ENCODE assay signal across 18 mouse cellular contexts in the genomic region with DNA sequence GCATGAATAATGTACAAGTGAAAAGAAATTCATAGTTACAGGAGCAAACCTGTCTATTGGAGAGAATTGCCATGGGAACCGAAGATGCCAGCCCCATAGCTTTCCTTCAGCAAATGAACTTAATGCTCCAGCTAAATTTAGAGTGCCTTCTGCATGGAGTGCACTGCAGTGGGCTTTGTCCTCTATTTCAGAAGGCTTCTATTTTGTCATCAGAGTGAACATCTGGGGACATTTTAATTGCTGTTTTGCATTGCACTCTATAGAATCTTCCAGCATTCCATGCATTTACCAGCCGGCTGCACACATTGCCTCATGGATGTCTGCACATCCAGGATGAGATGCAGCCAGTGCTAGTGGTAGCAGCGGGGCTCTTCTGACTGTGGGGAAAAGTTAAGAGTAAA.
DNase-seq lines count a peak whose midpoint lies in the region; ATAC-seq and TF ChIP-seq lines count a peak whose summit lies in the region.
"Had no signal": no experiment of that assay in that cellular context is flagged by ENCODE, and none has a peak within 500 bp of the region (broad histone marks: within the 10 kb centered on the region; RNA-seq: fewer than 3 reads in every experiment).

No protein-coding gene starts in this region.

- peak; percentile 27 for DNase-seq in retina, postnatal 1 day
- no peak for DNase-seq in retina, embryonic 14.5 days (ENCODE audit: low spot score)
- DNase-seq in frontal cortex, postnatal 10 days (ENCODE audit: low spot score in 2 of 2) = peak; percentile 17 to 33
- no peak for DNase-seq in lung, postnatal 0 days (ENCODE audit: low spot score)
- DNase-seq in adrenal gland, postnatal 4 days (ENCODE audit: low spot score in 2 of 2) = no peak
- DNase-seq: B cell, adult 2 months; cerebellum, adult 8-10 months; spleen, adult 18-20 months; thymus, postnatal 25 days had no signal

- WGBS in hindbrain, embryonic 16.5 days = 78% methylated on average over 3 of the region's 3 CpGs
- 85% methylated on average over 3 of the region's 3 CpGs for WGBS in hindbrain, embryonic 12.5 days
- 90% methylated on average over 3 of the region's 3 CpGs for WGBS in lung, postnatal 0 days

- no peak for TF ChIP-seq EP300 in lung, postnatal 0 days (IDR thresholded peaks at IDR 0.05)

- H3K4me2 ChIP-seq in hindbrain, embryonic 16.5 days (ENCODE audit: low read length) = no peak overlapping the region
- no peak overlapping the region for H3K4me2 ChIP-seq in hindbrain, embryonic 12.5 days (replicated peaks)
- no peak overlapping the region for H3K4me2 ChIP-seq in lung, postnatal 0 days (replicated peaks; ENCODE audit: low read depth, low read length)
- H3K4me2 ChIP-seq: embryonic facial prominence, embryonic 13.5 days; hindbrain, embryonic 13.5 days; liver, embryonic 11.5 days; lung, embryonic 15.5 days; midbrain, embryonic 15.5 days had no signal

- no peaks in the 10 kb centered on the region for H3K9me3 ChIP-seq in hindbrain, embryonic 16.5 days (ENCODE audit: control insufficient read depth, low read length)
- no peaks in the 10 kb centered on the region for H3K9me3 ChIP-seq in hindbrain, embryonic 12.5 days (replicated peaks)
- H3K9me3 ChIP-seq in lung, postnatal 0 days (ENCODE audit: low read length) = no peaks in the 10 kb centered on the region
- H3K9me3 ChIP-seq: hindbrain, embryonic 13.5 days; lung, embryonic 15.5 days; midbrain, embryonic 15.5 days had no signal

- H3K9ac ChIP-seq in hindbrain, embryonic 16.5 days (ENCODE audit: low read depth, low read length) = no peak overlapping the region
- H3K9ac ChIP-seq in hindbrain, embryonic 12.5 days = no peak overlapping the region
- no peak overlapping the region for H3K9ac ChIP-seq in lung, postnatal 0 days (replicated peaks; ENCODE audit: low read depth)
- H3K9ac ChIP-seq: embryonic facial prominence, embryonic 13.5 days; hindbrain, embryonic 13.5 days; lung, embryonic 15.5 days; midbrain, embryonic 15.5 days had no signal

- H3K36me3 ChIP-seq in hindbrain, embryonic 16.5 days (ENCODE audit: control insufficient read depth, insufficient read depth, low read length) = no peaks in the 10 kb centered on the region
- H3K36me3 ChIP-seq in hindbrain, embryonic 12.5 days = no peaks in the 10 kb centered on the region
- no peaks in the 10 kb centered on the region for H3K36me3 ChIP-seq in lung, postnatal 0 days (ENCODE audit: insufficient read depth, low read length)
- H3K36me3 ChIP-seq: embryonic facial prominence, embryonic 13.5 days; hindbrain, embryonic 13.5 days; lung, embryonic 15.5 days; midbrain, embryonic 15.5 days had no signal

- no peaks in the 10 kb centered on the region for H3K4me1 ChIP-seq in hindbrain, embryonic 16.5 days (ENCODE audit: control insufficient read depth, insufficient read depth, low read depth, low read length)
- peaks cover 5% of the 10 kb centered on the region for H3K4me1 ChIP-seq in hindbrain, embryonic 12.5 days
- no peaks in the 10 kb centered on the region for H3K4me1 ChIP-seq in lung, postnatal 0 days (ENCODE audit: insufficient read depth, low read depth, low read length)

- ATAC-seq in hindbrain, embryonic 16.5 days = peak; percentile 27; the same call in 1 of the 2 replicates
- no peak for ATAC-seq in hindbrain, embryonic 12.5 days (ENCODE audit: low FRiP score)
- ATAC-seq in lung, postnatal 0 days = no peak
- ATAC-seq: intestine, postnatal 0 days; midbrain, embryonic 15.5 days had no signal

- H3K27ac ChIP-seq in hindbrain, embryonic 16.5 days (ENCODE audit: low read depth, low read length) = no peak overlapping the region
- H3K27ac ChIP-seq in hindbrain, embryonic 12.5 days = no peak overlapping the region
- no peak overlapping the region for H3K27ac ChIP-seq in lung, postnatal 0 days (ENCODE audit: low read length)
- H3K27ac ChIP-seq: embryonic facial prominence, embryonic 13.5 days; hindbrain, embryonic 13.5 days; kidney, postnatal 0 days; lung, embryonic 15.5 days; midbrain, embryonic 15.5 days had no signal

- TF ChIP-seq CTCF in lung, postnatal 0 days (IDR thresholded peaks at IDR 0.05) = no peak

- H3K4me3 ChIP-seq in hindbrain, embryonic 16.5 days (ENCODE audit: low read length) = no peak overlapping the region
- H3K4me3 ChIP-seq in hindbrain, embryonic 12.5 days = no peak overlapping the region
- no peak overlapping the region for H3K4me3 ChIP-seq in lung, postnatal 0 days (ENCODE audit: low read depth, low read length)
- H3K4me3 ChIP-seq: embryonic facial prominence, embryonic 13.5 days; hindbrain, embryonic 13.5 days; lung, embryonic 15.5 days; midbrain, embryonic 15.5 days had no signal

- no peaks in the 10 kb centered on the region for H3K27me3 ChIP-seq in hindbrain, embryonic 16.5 days (replicated peaks; ENCODE audit: control insufficient read depth, insufficient read depth, low read length)
- no peaks in the 10 kb centered on the region for H3K27me3 ChIP-seq in hindbrain, embryonic 12.5 days
- H3K27me3 ChIP-seq in lung, postnatal 0 days (replicated peaks; ENCODE audit: insufficient read depth, low read length) = no peaks in the 10 kb centered on the region
- H3K27me3 ChIP-seq: embryonic facial prominence, embryonic 13.5 days; lung, embryonic 15.5 days; midbrain, embryonic 15.5 days had no signal

Comparison
In these comparisons a context has a peak if more than half of its experiments do, and no peak if none do; other contexts are left out.
1. DNase-seq: peak in retina, postnatal 1 day (single experiment) and frontal cortex, postnatal 10 days (2 of 2); none in retina, embryonic 14.5 days (single experiment), lung, postnatal 0 days (single experiment) and adrenal gland, postnatal 4 days (0 of 2).